Mouse (Mus musculus) naive thymus-derived CD4-positive, alpha-beta T cell, adult 2 months (primary cell): Measurements from ENCODE around the gene Dqx1.

Experiments
- DNase-seq: peaks from one replicate; pipeline ENCODE4 v3.0.0-alpha.2; 2011; ENCODE audit warnings: low read depth

Dqx1 gene

GRCm38 (mm10) chr6:83033249-83034185 lies 24.1 kb upstream of the Dqx1 start, which contains the start of the genes Dok1 and Loxl3:
TSS of gene Dok1 (minus strand) at chr6:83033471.
TSS of gene Loxl3 (plus strand) at chr6:83034173.
- DNase-seq, result peak; percentile 77

- DNase-seq, result no peak
Observed at GRCm38 (mm10) chr6:83034463-83035055, 23.1 kb upstream of the Dqx1 start.

GRCm38 (mm10) chr6:83037188-83037587 lies 20.5 kb upstream of the Dqx1 start:
- DNase-seq, result no peak

GRCm38 (mm10) chr6:83038496-83039012 lies 19.1 kb upstream of the Dqx1 start:
- peak; percentile 95 for DNase-seq

GRCm38 (mm10) chr6:83040601-83041000 lies 17.0 kb upstream of the Dqx1 start:
- no peak for DNase-seq

GRCm38 (mm10) chr6:83043561-83043960 lies 14.1 kb upstream of the Dqx1 start:
- no peak for DNase-seq

GRCm38 (mm10) chr6:83043993-83044392 lies 13.7 kb upstream of the Dqx1 start:
- no peak for DNase-seq

GRCm38 (mm10) chr6:83044742-83045141 lies 12.9 kb upstream of the Dqx1 start:
- no peak for DNase-seq

GRCm38 (mm10) chr6:83049367-83049766 lies 8.3 kb upstream of the Dqx1 start:
- no peak for DNase-seq

GRCm38 (mm10) chr6:83053136-83053960 lies 4.3 kb upstream of the Dqx1 start:
- DNase-seq, result peak; percentile 69

GRCm38 (mm10) chr6:83054074-83054851 lies 3.4 kb upstream of the Dqx1 start, which contains the start of gene Aup1:
TSS of gene Aup1 (plus strand) at chr6:83054521.
- DNase-seq, result peak; percentile 98

- no peak for DNase-seq
Observed at GRCm38 (mm10) chr6:83054871-83055431, 2.7 kb upstream of the Dqx1 start, which contains the start of gene Htra2. TSS of gene Htra2 (minus strand) at chr6:83055273.

GRCm38 (mm10) chr6:83058725-83059124 lies 1.1 kb downstream of the Dqx1 start:
- DNase-seq, result no peak

GRCm38 (mm10) chr6:83065995-83066394 lies 8.4 kb downstream of the Dqx1 start:
- no peak for DNase-seq

- no peak for DNase-seq
Observed at GRCm38 (mm10) chr6:83066441-83066840, 8.8 kb downstream of the Dqx1 start.

GRCm38 (mm10) chr6:83068221-83068620 lies 10.6 kb downstream of the Dqx1 start:
- DNase-seq, result no peak

- DNase-seq, result no peak
Observed at GRCm38 (mm10) chr6:83068706-83069487, 11.3 kb downstream of the Dqx1 start.

- no peak for DNase-seq
Observed at GRCm38 (mm10) chr6:83069488-83070246, 12.0 kb downstream of the Dqx1 start.

- DNase-seq, result no peak
Observed at GRCm38 (mm10) chr6:83070247-83070310, 12.4 kb downstream of the Dqx1 start, which contains the start of gene Tlx2. TSS of gene Tlx2 (minus strand) at chr6:83070293.
